Mouse (Mus musculus) spleen, adult 18-20 months (tissue): Measurements from ENCODE around the gene Asz1.

Experiments
- DNase-seq, 2 experiments: peaks; one replicate each; pipeline ENCODE4 v3.0.0; 2022; ENCODE audit warnings: mixed read lengths in 2 of 2

The Asz1 gene

DNA sequence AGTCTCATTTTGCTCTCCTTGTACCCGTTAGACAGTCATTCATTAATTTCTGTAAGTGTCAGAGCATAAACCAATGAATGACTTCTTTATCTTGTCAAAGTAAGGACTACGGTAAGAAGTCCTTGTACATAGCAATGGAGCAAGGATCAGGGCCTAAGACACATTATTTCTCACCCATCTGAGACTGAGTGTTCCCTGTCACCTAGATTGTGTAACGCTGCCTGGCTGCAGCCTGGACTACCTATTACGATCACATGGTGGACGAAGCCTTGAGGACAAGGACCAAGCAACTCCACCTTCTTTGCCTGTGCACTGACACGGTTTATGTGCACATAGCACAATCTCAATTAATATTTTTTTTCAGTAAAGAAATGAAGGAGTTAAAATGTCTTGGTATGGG is 106.8 kb downstream of the Asz1 start:
- DNase-seq: no peak
